In genomic region chr12:111842565-111843433, GRCm38 (mm10) we compare ENCODE assay signal across 19 mouse cellular contexts. TPM values are rescaled to one million over a fixed set of nuclear protein-coding genes. Genes with fewer than 3 reads are reported as not detected.
DNase-seq lines count a peak whose midpoint lies in the region; ATAC-seq and TF ChIP-seq lines count a peak whose summit lies in the region.
"Had no signal": no experiment of that assay in that cellular context is flagged by ENCODE, and none has a peak within 500 bp of the region (broad histone marks: within the 10 kb centered on the region; RNA-seq: fewer than 3 reads in every experiment).

No protein-coding gene starts in this region.

- H3K27ac ChIP-seq in lung, embryonic 14.5 days (ENCODE audit: low read depth) = no peak overlapping the region
- peak overlapping the region; percentile 70 for H3K27ac ChIP-seq in bone marrow macrophage, adult 2 months (ENCODE audit: insufficient read depth, low read depth, low read length)
- H3K27ac ChIP-seq in embryonic fibroblast, embryonic 13.5 days (ENCODE audit: insufficient read depth, low read length) = no peak overlapping the region
- no peak overlapping the region for H3K27ac ChIP-seq in neural tube, embryonic 15.5 days (replicated peaks)
- H3K27ac ChIP-seq: embryonic facial prominence, embryonic 12.5 days; forebrain, embryonic 10.5 days; heart, embryonic 15.5 days; neural tube, embryonic 13.5 days had no signal

- peaks cover 45% of the 10 kb centered on the region for H3K36me3 ChIP-seq in lung, embryonic 14.5 days (ENCODE audit: insufficient read depth)
- peaks cover 65% of the 10 kb centered on the region for H3K36me3 ChIP-seq in neural tube, embryonic 15.5 days

- no peaks in the 10 kb centered on the region for H3K27me3 ChIP-seq in lung, embryonic 14.5 days (ENCODE audit: insufficient read depth, low read length)
- no peaks in the 10 kb centered on the region for H3K27me3 ChIP-seq in neural tube, embryonic 15.5 days (replicated peaks)
- H3K27me3 ChIP-seq: embryonic facial prominence, embryonic 12.5 days; heart, embryonic 15.5 days; neural tube, embryonic 13.5 days had no signal

- no peak overlapping the region for H3K4me3 ChIP-seq in lung, embryonic 14.5 days (ENCODE audit: low read depth, low read length)
- H3K4me3 ChIP-seq in bone marrow macrophage, adult 2 months (ENCODE audit: insufficient read depth, low read length) = no peak overlapping the region
- H3K4me3 ChIP-seq in embryonic fibroblast, embryonic 13.5 days (ENCODE audit: insufficient read depth, low read length) = no peak overlapping the region
- no peak overlapping the region for H3K4me3 ChIP-seq in neural tube, embryonic 15.5 days (replicated peaks)
- H3K4me3 ChIP-seq: embryonic facial prominence, embryonic 12.5 days; forebrain, embryonic 10.5 days; heart, embryonic 15.5 days; neural tube, embryonic 13.5 days had no signal

- peak; percentile 9 for DNase-seq in lung, embryonic 14.5 days
- no peak for DNase-seq in lung, postnatal 25 days (ENCODE audit: low spot score)
- no peak for DNase-seq in testis, postnatal 10 days (ENCODE audit: low spot score)
- DNase-seq: cerebellum, adult 9-11 months; kidney, adult 11 months; kidney, postnatal 25 days; lung, adult 18-20 months; retina, postnatal 1 day; thymus, postnatal 4 days had no signal

- no peak for TF ChIP-seq POLR2A in bone marrow macrophage, adult 2 months (IDR thresholded peaks at IDR 0.05; ENCODE audit: borderline replicate concordance, low read depth, low read length)
- TF ChIP-seq POLR2A in embryonic fibroblast, embryonic 13.5 days (IDR thresholded peaks at IDR 0.05; ENCODE audit: low read depth, low read length) = no peak

- H3K4me2 ChIP-seq in lung, embryonic 14.5 days = no peak overlapping the region
- H3K4me2 ChIP-seq in neural tube, embryonic 15.5 days = no peak overlapping the region
- H3K4me2 ChIP-seq: embryonic facial prominence, embryonic 12.5 days; heart, embryonic 15.5 days; neural tube, embryonic 13.5 days had no signal

- TF ChIP-seq CTCF in lung, embryonic 14.5 days (IDR thresholded peaks at IDR 0.05; ENCODE audit: low read depth) = peak; percentile 27; the same call in 1 of the 2 replicates
- no peak for TF ChIP-seq CTCF in bone marrow macrophage, adult 2 months (IDR thresholded peaks at IDR 0.05; ENCODE audit: low read depth, low read length)
- peak; percentile 19; the same call in 1 of the 2 replicates for TF ChIP-seq CTCF in embryonic fibroblast, embryonic 13.5 days (IDR thresholded peaks at IDR 0.05; ENCODE audit: borderline replicate concordance, insufficient read depth, low read length)

- no peaks in the 10 kb centered on the region for H3K4me1 ChIP-seq in lung, embryonic 14.5 days (ENCODE audit: insufficient read depth)
- peaks cover 16% of the 10 kb centered on the region for H3K4me1 ChIP-seq in bone marrow macrophage, adult 2 months (ENCODE audit: control insufficient read depth, insufficient read depth, low read length)
- no peaks in the 10 kb centered on the region for H3K4me1 ChIP-seq in embryonic fibroblast, embryonic 13.5 days (ENCODE audit: control insufficient read depth, insufficient read depth, low read length)
- no peaks in the 10 kb centered on the region for H3K4me1 ChIP-seq in neural tube, embryonic 15.5 days
- H3K4me1 ChIP-seq: embryonic facial prominence, embryonic 12.5 days; heart, embryonic 15.5 days; neural tube, embryonic 13.5 days had no signal

- no peaks in the 10 kb centered on the region for H3K9me3 ChIP-seq in lung, embryonic 14.5 days (ENCODE audit: low read depth, low read length)
- H3K9me3 ChIP-seq in neural tube, embryonic 15.5 days (replicated peaks) = no peaks in the 10 kb centered on the region
- H3K9me3 ChIP-seq: embryonic facial prominence, embryonic 12.5 days; forebrain, embryonic 10.5 days; heart, embryonic 15.5 days; neural tube, embryonic 13.5 days had no signal

- ATAC-seq in lung, embryonic 14.5 days (ENCODE audit: insufficient read depth) = no peak
- ATAC-seq in megakaryocyte progenitor cell, adult 5-6 weeks (replicated peaks; ENCODE audit: poor library complexity) = peak; percentile 37
- no peak for ATAC-seq in CD4-positive, CD25-positive, alpha-beta regulatory T cell, adult 4 months
- no peak for ATAC-seq in neural tube, embryonic 15.5 days (ENCODE audit: low FRiP score)
- ATAC-seq: midbrain, embryonic 16.5 days had no signal

- 72% methylated on average over 15 of the region's 15 CpGs for WGBS in lung, embryonic 14.5 days
- 82% methylated on average over 15 of the region's 15 CpGs for WGBS in neural tube, embryonic 15.5 days

- no peak overlapping the region for H3K9ac ChIP-seq in lung, embryonic 14.5 days
- no peak overlapping the region for H3K9ac ChIP-seq in neural tube, embryonic 15.5 days (replicated peaks)
- H3K9ac ChIP-seq: embryonic facial prominence, embryonic 12.5 days; heart, embryonic 15.5 days; neural tube, embryonic 13.5 days had no signal

RNA-seq across cellular contexts. Expression of gene Zfyve21, which starts 28.8 kb away (rescaled TPM):
- polyA plus RNA-seq in lung, embryonic 14.5 days (2014; fragmentation: Nextera tagmentation; extraction: Ambion mirVana) = 111 and 112 TPM in 2 replicates
- polyA plus RNA-seq in bone marrow macrophage, adult 2 months (2012; ENCODE audit: insufficient read depth, insufficient read length, missing spikeins) = 11.8 and 13.7 TPM in 2 replicates
- 32.0 and 32.9 TPM in 2 replicates for polyA plus RNA-seq in embryonic fibroblast, embryonic 13.5 days (2011; ENCODE audit: insufficient read length, low read depth, missing spikeins)
- 7.5 and 8.7 TPM in 2 replicates for total RNA-seq in megakaryocyte progenitor cell, adult 5-6 weeks (2015)
- 7.5 and 9.6 TPM in 2 replicates for total RNA-seq in megakaryocyte progenitor cell, adult 5-6 weeks (2017)
- polyA plus RNA-seq in CD4-positive, CD25-positive, alpha-beta regulatory T cell, adult 4 months (2017; shearing (Covaris generic)) = 1 to 10 TPM; 5.4 to 6.9 TPM
- 39.8 and 64.0 TPM in 2 replicates for polyA plus RNA-seq in neural tube, embryonic 15.5 days (2015; fragmentation: Nextera tagmentation; extraction: Ambion mirVana)

RNA-seq across cellular contexts. Expression of gene Xrcc3, which starts 29.1 kb away (rescaled TPM):
- polyA plus RNA-seq in lung, embryonic 14.5 days (2014; fragmentation: Nextera tagmentation; extraction: Ambion mirVana) = 15.7 and 16.9 TPM in 2 replicates
- 3.6 and 3.8 TPM in 2 replicates for polyA plus RNA-seq in bone marrow macrophage, adult 2 months (2012; ENCODE audit: insufficient read depth, insufficient read length, missing spikeins)
- 2.7 and 2.9 TPM in 2 replicates for polyA plus RNA-seq in embryonic fibroblast, embryonic 13.5 days (2011; ENCODE audit: insufficient read length, low read depth, missing spikeins)
- 8.8 and 14.8 TPM in 2 replicates for total RNA-seq in megakaryocyte progenitor cell, adult 5-6 weeks (2015)
- total RNA-seq in megakaryocyte progenitor cell, adult 5-6 weeks (2017) = 8.2 and 15.1 TPM in 2 replicates
- polyA plus RNA-seq in CD4-positive, CD25-positive, alpha-beta regulatory T cell, adult 4 months (2017; shearing (Covaris generic)) = 1 to 10 TPM; 3.8 to 4.7 TPM
- 2.5 and 4.6 TPM in 2 replicates for polyA plus RNA-seq in neural tube, embryonic 15.5 days (2015; fragmentation: Nextera tagmentation; extraction: Ambion mirVana)
